Mouse (Mus musculus) CH12.LX (cell line): ENCODE results near the gene Stox2.

Experiments used
- BHLHE40 ChIP-seq: IDR thresholded peaks from 2 replicates; pipeline ENCODE4 v1.6.1; 2011; ENCODE audit warnings: mild to moderate bottlenecking, low read depth, low read length, improper control_type of control experiment
- CTCF ChIP-seq, 2 experiments: IDR thresholded peaks in 1 of 2; conservative IDR thresholded peaks in 1 of 2; 2 replicates each; pipeline ENCODE4 v1.5.1; 2011 to 2012; ENCODE audit warnings: low read depth in 2 of 2, low read length in 2 of 2, improper control_type of control experiment in 1 of 2, inconsistent platforms in 1 of 2, mild to moderate bottlenecking in 1 of 2, moderate library complexity in 1 of 2
- E2F4 ChIP-seq: IDR thresholded peaks from 2 replicates; pipeline ENCODE4 v1.6.1; 2011; ENCODE audit warnings: low read depth, low read length, improper control_type of control experiment; ENCODE audit not compliant: insufficient replicate concordance
- GABPA ChIP-seq: IDR thresholded peaks from 2 replicates; pipeline ENCODE4 v1.6.1; 2012; ENCODE audit warnings: low read depth, low read length, improper control_type of control experiment, inconsistent platforms; ENCODE audit not compliant: insufficient replicate concordance
- NRF1 ChIP-seq: IDR thresholded peaks from 2 replicates; pipeline ENCODE4 v1.6.1; 2014; ENCODE audit warnings: low read depth, mild to moderate bottlenecking, inconsistent platforms, low read length, improper control_type of control experiment, moderate library complexity
- POLR2A ChIP-seq: IDR thresholded peaks from 2 replicates; pipeline ENCODE4 v1.6.1; 2011; ENCODE audit warnings: low read depth, mild to moderate bottlenecking, improper control_type of control experiment, low read length
- RAD21 ChIP-seq: IDR thresholded peaks from 2 replicates; pipeline ENCODE4 v1.6.1; 2011; ENCODE audit warnings: low read depth, mild to moderate bottlenecking, low read length, improper control_type of control experiment, moderate library complexity
- ZC3H11A ChIP-seq: IDR thresholded peaks from 2 replicates; pipeline ENCODE4 v1.6.1; 2012; ENCODE audit warnings: low read depth, mild to moderate bottlenecking, inconsistent platforms, low read length, improper control_type of control experiment

GRCm38 (mm10) chr8:47431263-47431662 lies 14.9 kb downstream of the Stox2 start:
- TF ChIP-seq POLR2A = no peak
- TF ChIP-seq RAD21 = no peak
- no peak for TF ChIP-seq E2F4
- TF ChIP-seq CTCF (conservative IDR thresholded peaks at IDR 0.05 in 1 of 2, IDR thresholded peaks at IDR 0.05 in 1 of 2; ENCODE audit: low read depth in 2 of 2, low read length in 2 of 2) = no peak
- TF ChIP-seq GABPA = no peak
- no peak for TF ChIP-seq NRF1
- TF ChIP-seq ZC3H11A = no peak
- TF ChIP-seq BHLHE40 = no peak
